Mouse (Mus musculus) C2C12 (cell line): ENCODE data around the gene Irf2bp2.

ENCODE experiments used
- CTCF ChIP-seq: IDR thresholded peaks from one replicate; pipeline ENCODE4 v1.5.1; 2011; ENCODE audit not compliant: control insufficient read depth, insufficient read depth, insufficient read length
- FOSL1 ChIP-seq: IDR thresholded peaks from one replicate; pipeline ENCODE4 v1.8.0; 2011; ENCODE audit warnings: mild to moderate bottlenecking, low read length; ENCODE audit not compliant: poor library complexity, insufficient read depth, severe bottlenecking
- MAX ChIP-seq: IDR thresholded peaks from one replicate; pipeline ENCODE4 v1.6.1; 2011; ENCODE audit warnings: mild to moderate bottlenecking, control low read depth
- MYOD1 ChIP-seq: IDR thresholded peaks from one replicate; pipeline ENCODE4 v1.6.1; 2011; ENCODE audit warnings: low read depth; ENCODE audit not compliant: control insufficient read depth, insufficient read length
- USF1 ChIP-seq: IDR thresholded peaks from one replicate; pipeline ENCODE4 v1.6.1; 2011; ENCODE audit warnings: low read depth, mild to moderate bottlenecking, control low read depth, moderate library complexity

- TF ChIP-seq CTCF = no peak
- TF ChIP-seq MYOD1 = no peak
- TF ChIP-seq MAX = no peak
- no peak for TF ChIP-seq USF1
- TF ChIP-seq FOSL1 = no peak
These were observed 8.2 kb downstream of the Irf2bp2 start for GRCm38 (mm10) chr8:126585561-126586031.
